Mouse (Mus musculus) bone marrow, adult 2 months (tissue): ENCODE data around the gene Mprip. TPM values are rescaled to one million over a fixed set of nuclear protein-coding genes. Genes with fewer than 3 reads are reported as not detected.

ENCODE experiments used
- H3K27ac ChIP-seq: fragments of 200-500 bp; 2 replicates; pipeline ENCODE4 v1.5.1; 2012; ENCODE audit warnings: low read depth, mild to moderate bottlenecking, control low read depth, inconsistent platforms, low read length; ENCODE audit not compliant: control insufficient read depth, poor library complexity, insufficient read depth
- H3K4me1 ChIP-seq: fragments of 200-500 bp; 2 replicates; pipeline ENCODE4 v1.6.1; 2011; ENCODE audit warnings: low read length; ENCODE audit not compliant: control insufficient read depth, insufficient read depth
- H3K4me3 ChIP-seq: fragments of 200-500 bp; replicated peaks from 2 replicates; pipeline ENCODE3; 2011; ENCODE audit warnings: mild to moderate bottlenecking, low read depth, low read length, control low read depth; ENCODE audit not compliant: control insufficient read depth
- CTCF ChIP-seq: fragments of 200-500 bp; IDR thresholded peaks from 2 replicates; pipeline ENCODE4 v1.5.1; 2011; ENCODE audit warnings: low read length, control low read depth; ENCODE audit not compliant: control insufficient read depth, insufficient read depth
- POLR2A ChIP-seq: fragments of 200-500 bp; IDR thresholded peaks from 2 replicates; pipeline ENCODE4 v1.6.1; 2011; ENCODE audit warnings: low read depth, mild to moderate bottlenecking, control low read depth, low read length, borderline replicate concordance; ENCODE audit not compliant: control insufficient read depth
- WGBS: fragments of 180-500 bp; shearing (Covaris S2); methylation state at CpG from one replicate; pipeline ENCODE4 v1.1.7; 2018; 5-methylcytosine and 5-hydroxymethylcytosine counted together
- polyA plus RNA-seq: library from polyadenylated mRNA; stranded (reverse); fragments of >200 nt; gene quantifications from 2 replicates; pipeline ENCODE4 v1.2.4, GENCODE M21; 2011; ENCODE audit warnings: low replicate concordance; ENCODE audit not compliant: missing spikeins, insufficient read depth, insufficient read length

The Mprip gene
- polyA plus RNA-seq, 1 experiment, result 41.6 TPM

- H3K4me3 ChIP-seq, result no peak overlapping the region
- no peak for TF ChIP-seq CTCF
- TF ChIP-seq POLR2A, result no peak
- peaks cover 4% of the 10 kb centered on the region; the same call in 1 of the 2 replicates for H3K4me1 ChIP-seq
- WGBS, result 82% methylated on average over 5 of the region's 5 CpGs
- no peak overlapping the region for H3K27ac ChIP-seq
Observed at GRCm38 (mm10) chr11:59680111-59680510, 19.0 kb downstream of the Mprip start.

GRCm38 (mm10) chr11:59684956-59685355 lies 23.9 kb downstream of the Mprip start:
- 69% methylated on average over 6 of the region's 6 CpGs for WGBS
- Histone ChIP-seq H3K27ac (no peak overlapping the region), H3K4me1 (no peaks in the 10 kb centered on the region), H3K4me3 (no peak overlapping the region)
- TF ChIP-seq POLR2A, result no peak
- no peak for TF ChIP-seq CTCF

GRCm38 (mm10) chr11:59694533-59694932 lies 33.4 kb downstream of the Mprip start:
- no peak overlapping the region for H3K27ac ChIP-seq
- no peak overlapping the region for H3K4me3 ChIP-seq
- no peaks in the 10 kb centered on the region for H3K4me1 ChIP-seq
- 89% methylated on average over 1 of the region's 1 CpGs for WGBS
- TF ChIP-seq CTCF (no peak), POLR2A (no peak)

- TF ChIP-seq POLR2A, result no peak
- TF ChIP-seq CTCF, result no peak
Observed at GRCm38 (mm10) chr11:59695550-59695949, 34.4 kb downstream of the Mprip start.

GRCm38 (mm10) chr11:59697572-59697971 lies 36.5 kb downstream of the Mprip start:
- no peak overlapping the region for H3K4me3 ChIP-seq
- H3K27ac ChIP-seq, result no peak overlapping the region
- 72% methylated on average over 1 of the region's 1 CpGs for WGBS
- no peaks in the 10 kb centered on the region for H3K4me1 ChIP-seq
- TF ChIP-seq POLR2A (no peak), CTCF (no peak)

More at GRCm38 (mm10) chr11:59695550-59695949, 34.4 kb downstream of the Mprip start:
- H3K27ac ChIP-seq, result no peak overlapping the region
- H3K4me1 ChIP-seq, result no peaks in the 10 kb centered on the region
- no peak overlapping the region for H3K4me3 ChIP-seq

GRCm38 (mm10) chr11:59700787-59701186 lies 39.7 kb downstream of the Mprip start:
- 91% methylated on average over 1 of the region's 1 CpGs for WGBS
- Histone ChIP-seq H3K4me1 (no peaks in the 10 kb centered on the region), H3K4me3 (no peak overlapping the region), H3K27ac (no peak overlapping the region)
- TF ChIP-seq POLR2A (no peak), CTCF (no peak)

GRCm38 (mm10) chr11:59705113-59705512 lies 44.0 kb downstream of the Mprip start:
- Histone ChIP-seq H3K4me3 (no peak overlapping the region), H3K4me1 (no peaks in the 10 kb centered on the region), H3K27ac (no peak overlapping the region)
- 83% methylated on average over 2 of the region's 2 CpGs for WGBS
- TF ChIP-seq CTCF, result no peak
- TF ChIP-seq POLR2A, result no peak

GRCm38 (mm10) chr11:59707481-59707880 lies 46.4 kb downstream of the Mprip start:
- Histone ChIP-seq H3K4me3 (no peak overlapping the region), H3K27ac (no peak overlapping the region), H3K4me1 (no peaks in the 10 kb centered on the region)
- 63% methylated on average over 2 of the region's 2 CpGs for WGBS
- TF ChIP-seq POLR2A (no peak), CTCF (no peak)
